Mouse (Mus musculus): Measurements from ENCODE around the gene Ano9.

DNA sequence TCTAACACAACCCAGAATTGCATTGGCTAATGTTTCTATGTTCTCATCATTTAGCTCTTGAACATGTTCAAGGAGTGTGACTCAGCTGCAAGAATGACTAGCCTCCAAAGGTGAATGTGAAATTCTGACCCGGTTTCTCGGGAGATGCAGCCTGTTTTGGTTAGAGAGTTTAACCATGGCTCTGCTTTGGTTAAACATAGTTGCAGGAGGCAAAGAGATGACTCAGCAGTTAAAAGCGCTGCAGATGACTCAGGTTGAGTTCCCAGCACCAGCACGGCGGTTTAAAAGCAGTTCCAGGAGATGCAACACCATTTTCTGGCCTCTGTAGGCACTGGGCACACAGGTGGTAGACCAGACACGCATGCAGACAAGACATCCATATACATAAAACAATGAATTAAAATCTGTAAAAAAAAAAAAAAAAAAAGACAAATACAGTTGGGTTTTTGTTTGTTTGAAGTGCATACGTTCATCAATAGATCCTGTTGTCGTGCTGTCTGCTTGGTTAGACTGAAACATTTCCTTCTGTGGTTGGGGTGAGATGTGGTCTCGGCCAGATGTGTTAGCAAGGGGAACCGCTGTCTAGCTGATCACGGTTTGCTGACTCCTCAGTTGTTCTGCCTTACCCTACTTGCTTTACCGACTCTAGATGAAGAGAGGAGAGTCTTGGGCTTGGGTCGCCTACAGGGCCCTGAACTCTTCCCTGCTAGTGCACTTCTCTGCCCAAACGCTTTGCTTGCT lies 58.8 kb downstream of the Ano9 start:
- TF ChIP-seq CTCF (conservative IDR thresholded peaks at IDR 0.05; ENCODE audit: insufficient read depth, insufficient read length, low read depth, low read length) (no peak), POLR2A (IDR thresholded peaks at IDR 0.05; ENCODE audit: low read depth, low read length) (no peak)

Measured in kidney, adult 2 months (tissue).